Mouse (Mus musculus): ENCODE data around the gene Rab6a. TPM values are rescaled to one million over a fixed set of nuclear protein-coding genes. Genes with fewer than 3 reads are reported as not detected.
A peak's percentile ranks its signal among the peaks of the same experiment; 100 is the strongest.

The Rab6a gene
- polyA plus RNA-seq, 1 experiment from 2014 or later: 116 TPM

- ATAC-seq: peak; percentile 89
- no peak overlapping the region for H3K4me3 ChIP-seq (replicated peaks)
- WGBS: 57% methylated on average over 4 of the region's 4 CpGs
- no peaks in the 10 kb centered on the region for H3K9me3 ChIP-seq
- no peak overlapping the region for H3K9ac ChIP-seq
- H3K27ac ChIP-seq: 0 out of 2 replicates have a peak overlapping the region, but pooled peaks have one; percentile 5
- H3K27me3 ChIP-seq (replicated peaks): no peaks in the 10 kb centered on the region
- no peak overlapping the region for H3K4me2 ChIP-seq (replicated peaks)
- H3K36me3 ChIP-seq: 0 out of 2 replicates have a peak, but pooled peaks cover 3% of the 10 kb centered on the region
- H3K4me1 ChIP-seq (replicated peaks): 0 out of 2 replicates have a peak, but pooled peaks cover 2% of the 10 kb centered on the region
Measured at GRCm38 (mm10) chr7:100642413-100642812, 35.2 kb downstream of the Rab6a start.

GRCm38 (mm10) chr7:100645147-100645546 is 37.9 kb downstream of the Rab6a start:
- H3K4me2 ChIP-seq (replicated peaks): no peak overlapping the region
- H3K4me1 ChIP-seq (replicated peaks): 0 out of 2 replicates have a peak, but pooled peaks cover 2% of the 10 kb centered on the region
- no peak overlapping the region for H3K4me3 ChIP-seq (replicated peaks)
- no peak overlapping the region for H3K9ac ChIP-seq
- H3K27ac ChIP-seq: no peak overlapping the region
- H3K9me3 ChIP-seq: no peaks in the 10 kb centered on the region
- no peaks in the 10 kb centered on the region for H3K36me3 ChIP-seq
- WGBS: 25% methylated on average over 3 of the region's 3 CpGs
- no peak for ATAC-seq
- no peaks in the 10 kb centered on the region for H3K27me3 ChIP-seq (replicated peaks)

- Histone ChIP-seq H3K27ac (no peak overlapping the region), H3K36me3 (no peaks in the 10 kb centered on the region), H3K27me3 (replicated peaks) (no peaks in the 10 kb centered on the region), H3K9me3 (no peaks in the 10 kb centered on the region), H3K4me3 (replicated peaks) (no peak overlapping the region), H3K9ac (no peak overlapping the region), H3K4me1 (replicated peaks) (0 out of 2 replicates have a peak, but pooled peaks cover 2% of the 10 kb centered on the region), H3K4me2 (replicated peaks) (no peak overlapping the region)
- 82% methylated on average over 4 of the region's 4 CpGs for WGBS
- no peak for ATAC-seq
Measured at GRCm38 (mm10) chr7:100649095-100649494, 41.9 kb downstream of the Rab6a start.

GRCm38 (mm10) chr7:100649826-100650225 is 42.6 kb downstream of the Rab6a start:
- no peaks in the 10 kb centered on the region for H3K9me3 ChIP-seq
- H3K9ac ChIP-seq: no peak overlapping the region
- H3K4me2 ChIP-seq (replicated peaks): no peak overlapping the region
- no peaks in the 10 kb centered on the region for H3K27me3 ChIP-seq (replicated peaks)
- no peak overlapping the region for H3K27ac ChIP-seq
- 64% methylated on average over 8 of the region's 8 CpGs for WGBS
- H3K4me3 ChIP-seq (replicated peaks): no peak overlapping the region
- H3K36me3 ChIP-seq: no peaks in the 10 kb centered on the region
- H3K4me1 ChIP-seq (replicated peaks): 0 out of 2 replicates have a peak, but pooled peaks cover 2% of the 10 kb centered on the region
- ATAC-seq: no peak

GRCm38 (mm10) chr7:100650421-100650820 is 43.2 kb downstream of the Rab6a start:
- H3K4me1 ChIP-seq (replicated peaks): no peaks in the 10 kb centered on the region
- ATAC-seq: no peak
- H3K9me3 ChIP-seq: no peaks in the 10 kb centered on the region
- H3K4me2 ChIP-seq (replicated peaks): no peak overlapping the region
- no peak overlapping the region for H3K27ac ChIP-seq
- WGBS: 74% methylated on average over 6 of the region's 6 CpGs
- no peak overlapping the region for H3K9ac ChIP-seq
- no peak overlapping the region for H3K4me3 ChIP-seq (replicated peaks)
- H3K27me3 ChIP-seq (replicated peaks): no peaks in the 10 kb centered on the region
- H3K36me3 ChIP-seq: no peaks in the 10 kb centered on the region

- ATAC-seq: no peak
- Histone ChIP-seq H3K36me3 (no peaks in the 10 kb centered on the region), H3K4me1 (replicated peaks) (no peaks in the 10 kb centered on the region), H3K27ac (no peak overlapping the region), H3K27me3 (replicated peaks) (no peaks in the 10 kb centered on the region), H3K4me2 (replicated peaks) (no peak overlapping the region), H3K9me3 (no peaks in the 10 kb centered on the region), H3K9ac (no peak overlapping the region), H3K4me3 (replicated peaks) (no peak overlapping the region)
- WGBS: 62% methylated on average over 4 of the region's 4 CpGs
Measured at GRCm38 (mm10) chr7:100651011-100651410, 43.8 kb downstream of the Rab6a start.

- H3K27ac ChIP-seq: no peak overlapping the region
- WGBS: 82% methylated on average over 9 of the region's 9 CpGs
- no peaks in the 10 kb centered on the region for H3K36me3 ChIP-seq
- peaks cover 1% of the 10 kb centered on the region; the same call in 1 of the 2 replicates for H3K4me1 ChIP-seq (replicated peaks)
- no peak overlapping the region for H3K4me3 ChIP-seq (replicated peaks)
- no peak overlapping the region for H3K9ac ChIP-seq
- no peaks in the 10 kb centered on the region for H3K27me3 ChIP-seq (replicated peaks)
- H3K9me3 ChIP-seq: no peaks in the 10 kb centered on the region
- 0 out of 2 replicates have a peak, but pooled peaks have one; percentile 35 for ATAC-seq
- H3K4me2 ChIP-seq (replicated peaks): no peak overlapping the region
Measured at GRCm38 (mm10) chr7:100653480-100654266, 46.5 kb downstream of the Rab6a start.

- no peak overlapping the region for H3K27ac ChIP-seq
Measured at GRCm38 (mm10) chr7:100654441-100654840, 47.2 kb downstream of the Rab6a start.

GRCm38 (mm10) chr7:100656739-100657138 is 49.5 kb downstream of the Rab6a start:
- Histone ChIP-seq H3K36me3 (no peaks in the 10 kb centered on the region), H3K27ac (no peak overlapping the region), H3K9ac (no peak overlapping the region), H3K4me3 (replicated peaks) (no peak overlapping the region), H3K4me2 (replicated peaks) (no peak overlapping the region), H3K27me3 (replicated peaks) (no peaks in the 10 kb centered on the region), H3K9me3 (no peaks in the 10 kb centered on the region), H3K4me1 (replicated peaks) (peaks cover 3% of the 10 kb centered on the region; the same call in 1 of the 2 replicates)
- 20% methylated on average over 5 of the region's 5 CpGs for WGBS
- ATAC-seq: no peak

More at GRCm38 (mm10) chr7:100654441-100654840, 47.2 kb downstream of the Rab6a start:
- H3K4me2 ChIP-seq (replicated peaks): no peak overlapping the region
- no peak overlapping the region for H3K4me3 ChIP-seq (replicated peaks)
- WGBS: 86% methylated on average over 8 of the region's 8 CpGs
- no peak for ATAC-seq
- H3K36me3 ChIP-seq: no peaks in the 10 kb centered on the region
- peaks cover 3% of the 10 kb centered on the region; the same call in 1 of the 2 replicates for H3K4me1 ChIP-seq (replicated peaks)
- no peaks in the 10 kb centered on the region for H3K27me3 ChIP-seq (replicated peaks)
- H3K9ac ChIP-seq: no peak overlapping the region
- H3K9me3 ChIP-seq: no peaks in the 10 kb centered on the region

- Histone ChIP-seq H3K27me3 (replicated peaks) (no peaks in the 10 kb centered on the region), H3K4me1 (replicated peaks) (peaks cover 3% of the 10 kb centered on the region; the same call in 1 of the 2 replicates), H3K27ac (no peak overlapping the region), H3K4me2 (replicated peaks) (peak overlapping the region; percentile 54), H3K36me3 (no peaks in the 10 kb centered on the region), H3K9ac (no peak overlapping the region), H3K9me3 (no peaks in the 10 kb centered on the region), H3K4me3 (replicated peaks) (peak overlapping the region; percentile 13; the same call in 1 of the 2 replicates)
- WGBS: 25% methylated on average over 18 of the region's 18 CpGs
- peak; percentile 87 for ATAC-seq
Measured at GRCm38 (mm10) chr7:100658093-100658578, 50.9 kb downstream of the Rab6a start.

- Histone ChIP-seq H3K36me3 (no peaks in the 10 kb centered on the region), H3K27ac (no peak overlapping the region), H3K4me2 (replicated peaks) (no peak overlapping the region), H3K9ac (no peak overlapping the region), H3K4me1 (replicated peaks) (peaks cover 12% of the 10 kb centered on the region), H3K27me3 (replicated peaks) (no peaks in the 10 kb centered on the region), H3K4me3 (replicated peaks) (no peak overlapping the region), H3K9me3 (no peaks in the 10 kb centered on the region)
- ATAC-seq: no peak
- 84% methylated on average over 7 of the region's 7 CpGs for WGBS
Measured at GRCm38 (mm10) chr7:100661264-100661663, 54.1 kb downstream of the Rab6a start.

- peak within 1 kb of the TSS; percentile 68 for H3K27ac ChIP-seq
- peaks cover 12% of the 10 kb centered on the region for H3K4me1 ChIP-seq (replicated peaks)
- no peak within 1 kb of the TSS for H3K9ac ChIP-seq
- WGBS: 67% methylated on average over 8 of the region's 8 CpGs
- H3K27me3 ChIP-seq (replicated peaks): no peaks in the 10 kb centered on the region
- H3K4me3 ChIP-seq (replicated peaks): no peak within 1 kb of the TSS
- no peaks in the 10 kb centered on the region for H3K36me3 ChIP-seq
- ATAC-seq: no peak
- no peaks in the 10 kb centered on the region for H3K9me3 ChIP-seq
- H3K4me2 ChIP-seq (replicated peaks): peak within 1 kb of the TSS; percentile 36
Measured at GRCm38 (mm10) chr7:100662231-100662630, 55.0 kb downstream of the Rab6a start, which contains the start of gene Plekhb1. Gene Plekhb1, minus strand, starts transcription at chr7:100662414.

Data from intestine, embryonic 15.5 days (tissue).